Mouse (Mus musculus) heart, adult 2 months (tissue): ENCODE results near the gene Rras. TPM values are rescaled to one million over a fixed set of nuclear protein-coding genes. Genes with fewer than 3 reads are reported as not detected.

Experiments used
- DNase-seq, 2 experiments: peaks; one replicate each; pipeline ENCODE4 v3.0.0; 2021
- H3K27ac ChIP-seq: fragments of 200-600 bp; 2 replicates; pipeline ENCODE4 v1.8.1; 2022
- H3K27me3 ChIP-seq: fragments of 200-500 bp; 2 replicates; pipeline ENCODE4 v1.6.1; 2012; ENCODE audit warnings: mild to moderate bottlenecking, low read length, inconsistent platforms, mixed read lengths; ENCODE audit not compliant: control insufficient read depth, insufficient read depth
- H3K36me3 ChIP-seq: fragments of 200-500 bp; 2 replicates; pipeline ENCODE4 v1.6.1; 2012; ENCODE audit warnings: low read length, inconsistent platforms; ENCODE audit not compliant: control insufficient read depth, insufficient read depth
- H3K4me1 ChIP-seq: fragments of 200-500 bp; 2 replicates; pipeline ENCODE4 v1.6.1; 2011; ENCODE audit warnings: low read length; ENCODE audit not compliant: control insufficient read depth, insufficient read depth
- H3K4me3 ChIP-seq: fragments of 200-600 bp; 2 replicates; pipeline ENCODE4 v1.8.1; 2022
- H3K79me2 ChIP-seq: fragments of 200-500 bp; replicated peaks from 2 replicates; pipeline ENCODE4 v1.6.1; 2012; ENCODE audit warnings: mild to moderate bottlenecking, inconsistent platforms, low read length, moderate library complexity, mixed read lengths; ENCODE audit not compliant: control insufficient read depth, insufficient read depth
- H3K9ac ChIP-seq: fragments of 200-500 bp; 2 replicates; pipeline ENCODE4 v1.6.1; 2012; ENCODE audit warnings: low read depth, mild to moderate bottlenecking, control low read depth, inconsistent platforms, low read length, mixed read lengths
- CTCF ChIP-seq: fragments of 200-600 bp; IDR thresholded peaks from 2 replicates; pipeline ENCODE4 v1.8.1; 2022; ENCODE audit warnings: antibody characterized with exemption, mild to moderate bottlenecking, moderate library complexity
- EP300 ChIP-seq: fragments of 200-500 bp; IDR thresholded peaks from 2 replicates; pipeline ENCODE4 v1.6.1; 2011; ENCODE audit warnings: low read depth, low read length, control low read depth; ENCODE audit not compliant: insufficient read depth
- POLR2A ChIP-seq: fragments of 200-500 bp; IDR thresholded peaks from 2 replicates; pipeline ENCODE4 v1.6.1; 2011; ENCODE audit warnings: mild to moderate bottlenecking, low read depth, low read length, control low read depth; ENCODE audit not compliant: insufficient read depth
- WGBS: fragments of 180-500 bp; shearing (Covaris S2); methylation state at CpG from one replicate; pipeline ENCODE4 v1.1.7; 2018; 5-methylcytosine and 5-hydroxymethylcytosine counted together
- intact Hi-C: fragments of 180-260 bp; cut with DNase I; formaldehyde crosslinking; loops from one replicate; pipeline ENCODE4 v1.15.1; 2025
- polyA plus RNA-seq: library from polyadenylated mRNA; depleted of rRNA; stranded (reverse); fragments of >200 nt; gene quantifications from 2 replicates; pipeline ENCODE4 v1.2.3, GENCODE M21; 2012
- total RNA-seq, 2 experiments: library from RNA; stranded (reverse); gene quantifications; 2 replicates each; pipeline ENCODE4 v1.2.3; 2021

Rras gene
- total and polyA plus RNA-seq, 3 experiments: 40.9 to 107 (median 44.3) TPM

- Histone ChIP-seq H3K4me3 (peak overlapping the region; percentile 100), H3K27me3 (no peaks in the 10 kb centered on the region), H3K9ac (peak overlapping the region; percentile 92), H3K27ac (peak overlapping the region; percentile 94), H3K36me3 (no peaks in the 10 kb centered on the region), H3K79me2 (peaks cover 3% of the 10 kb centered on the region), H3K4me1 (peaks cover 7% of the 10 kb centered on the region)
- intact Hi-C loops: loop anchor here (2.0 to 5.0 kb wide), 2 partner anchors 33 to 67 kb away; partner anchors contain the start of gene Prr12
- 1% methylated on average over 45 of the region's 45 CpGs for WGBS
- TF ChIP-seq EP300 (no peak), CTCF (peak; percentile 49)
- peak; percentile 73 for DNase-seq
Measured at GRCm38 (mm10) chr7:44985595-44986191, 32.1 kb upstream of the Rras start.

DNA sequence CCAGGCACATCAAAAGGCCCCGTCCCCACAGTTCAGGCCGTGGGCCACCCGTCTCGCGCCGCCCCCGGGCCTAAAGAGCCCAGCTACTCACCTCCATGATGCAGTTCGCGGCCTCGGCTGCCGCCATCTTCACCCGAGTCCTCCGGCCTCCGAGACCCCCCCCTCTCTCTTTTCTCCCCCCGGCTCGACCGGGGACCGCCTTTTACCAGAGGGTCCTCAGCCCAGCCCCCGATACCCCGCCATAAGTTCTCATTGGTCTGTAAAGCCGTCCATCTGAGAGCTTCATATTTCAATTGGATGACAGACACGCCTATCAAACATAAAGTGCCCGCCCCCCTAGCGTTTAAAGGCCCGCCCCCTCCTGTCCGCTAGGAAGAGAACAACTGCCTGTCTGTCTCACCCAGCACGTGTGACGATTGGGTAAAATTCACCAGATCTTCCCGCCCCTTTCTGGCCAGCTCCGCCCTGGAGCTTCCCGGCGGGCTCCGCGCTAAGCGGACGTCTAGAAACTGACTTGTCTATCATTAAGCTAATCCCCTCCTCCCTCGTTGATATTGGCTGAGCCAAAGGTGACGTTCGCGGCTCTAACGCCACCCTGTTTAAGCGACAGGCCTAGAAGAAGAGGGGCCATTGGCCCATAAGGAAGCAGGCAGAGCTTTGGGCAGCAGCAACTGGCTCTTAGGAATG lies 31.4 kb upstream of the Rras start, which contains the start of gene Prmt1:
TSS of gene Prmt1 (minus strand) at position 377 of the 687 bp plus-strand sequence.
- Histone ChIP-seq H3K4me3 (peak within 1 kb of the TSS; percentile 100), H3K36me3 (no peaks in the 10 kb centered on the region), H3K79me2 (peaks cover 3% of the 10 kb centered on the region), H3K4me1 (peaks cover 7% of the 10 kb centered on the region), H3K27ac (peak within 1 kb of the TSS; percentile 94), H3K9ac (peak within 1 kb of the TSS; percentile 92), H3K27me3 (no peaks in the 10 kb centered on the region)
- under 1% methylated on average over 42 of the region's 42 CpGs for WGBS
- peak; percentile 72 for TF ChIP-seq POLR2A
- 0 out of 2 replicates have a peak, but pooled peaks have one; percentile 54 for TF ChIP-seq EP300
- TF ChIP-seq CTCF: no peak
- DNase-seq: peak; percentile 97 to 100
- intact Hi-C loops: loop anchor here (5.0 kb wide), 1 partner anchor 66 kb away; the partner anchor contains the start of gene Prr12

GRCm38 (mm10) chr7:44986879-44987718 lies 30.7 kb upstream of the Rras start:
- Histone ChIP-seq H3K79me2 (peaks cover 3% of the 10 kb centered on the region), H3K4me1 (peaks cover 7% of the 10 kb centered on the region), H3K9ac (peak overlapping the region; percentile 69), H3K36me3 (no peaks in the 10 kb centered on the region), H3K4me3 (peak overlapping the region; percentile 64), H3K27ac (peak overlapping the region; percentile 93), H3K27me3 (no peaks in the 10 kb centered on the region)
- TF ChIP-seq EP300: 0 out of 2 replicates have a peak, but pooled peaks have one; percentile 4
- TF ChIP-seq POLR2A: peak; percentile 85
- no peak for TF ChIP-seq CTCF
- WGBS: under 1% methylated on average over 29 of the region's 29 CpGs
- no peak for DNase-seq
- intact Hi-C loops: loop anchor here (5.0 kb wide), 1 partner anchor 65 kb away; the partner anchor contains the start of gene Prr12

GRCm38 (mm10) chr7:44996672-44997071 lies 21.1 kb upstream of the Rras start:
- DNase-seq: no peak
- H3K4me3 ChIP-seq: peak overlapping the region; percentile 85

DNA sequence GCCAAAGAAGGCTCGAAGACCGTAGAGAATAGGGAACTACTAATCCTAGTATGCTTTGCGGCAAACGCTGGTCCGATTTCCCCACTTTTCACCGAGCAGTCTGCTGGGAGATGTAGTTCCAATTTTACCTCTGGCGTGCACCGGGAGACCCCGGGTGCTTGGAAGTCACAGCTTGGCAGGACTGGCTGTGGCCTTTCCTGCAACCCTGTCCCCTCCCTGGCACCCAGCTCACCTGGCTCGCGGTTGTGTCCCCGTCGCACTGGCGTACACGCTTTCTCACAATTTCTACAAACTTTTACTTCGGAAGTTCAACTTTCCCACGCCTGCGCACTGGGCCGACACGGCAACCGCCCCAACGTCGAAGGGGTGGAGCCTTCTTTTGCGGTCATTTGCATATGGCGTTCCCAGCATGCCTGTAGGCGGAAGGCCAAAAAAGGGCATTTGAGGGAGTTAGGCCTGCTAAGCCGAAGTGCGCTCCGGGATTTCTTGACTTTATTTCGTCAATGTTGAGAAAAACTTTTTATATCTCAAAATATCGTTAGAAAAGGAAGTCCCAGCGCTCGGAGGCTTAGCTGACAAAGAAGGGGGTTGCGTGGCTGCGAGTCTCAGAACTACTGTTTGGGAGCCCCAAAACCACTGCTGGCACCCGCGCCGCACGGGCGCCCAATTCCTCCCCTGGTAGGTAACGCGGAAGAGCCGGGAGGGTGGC lies 20.4 kb upstream of the Rras start, which contains the start of gene Irf3:
TSS of gene Irf3 (plus strand) at position 418 of the 709 bp plus-strand sequence.
- intact Hi-C loops: loop anchor here (1.0 kb wide), 1 partner anchor 18 kb away; no protein-coding TSS in a partner anchor
- Histone ChIP-seq H3K4me1 (peaks cover 8% of the 10 kb centered on the region), H3K9ac (peak within 1 kb of the TSS; percentile 84), H3K36me3 (peaks cover 6% of the 10 kb centered on the region), H3K27ac (peak within 1 kb of the TSS; percentile 96), H3K79me2 (no peaks in the 10 kb centered on the region), H3K27me3 (no peaks in the 10 kb centered on the region), H3K4me3 (peak within 1 kb of the TSS; percentile 85)
- WGBS: under 1% methylated on average over 43 of the region's 43 CpGs
- TF ChIP-seq CTCF (no peak), POLR2A (peak; percentile 98), EP300 (no peak)
- peak; percentile 97 for DNase-seq

More at GRCm38 (mm10) chr7:44996672-44997071, 21.1 kb upstream of the Rras start:
- H3K27ac ChIP-seq: peak overlapping the region; percentile 96
- WGBS: 9% methylated on average over 10 of the region's 10 CpGs
- H3K4me1 ChIP-seq: peaks cover 8% of the 10 kb centered on the region
- peak overlapping the region; percentile 33 for H3K9ac ChIP-seq
- no peaks in the 10 kb centered on the region for H3K27me3 ChIP-seq
- intact Hi-C loops: loop anchor here (1.0 kb wide), 1 partner anchor 19 kb away; no protein-coding TSS in a partner anchor
- H3K79me2 ChIP-seq: no peaks in the 10 kb centered on the region
- peaks cover 6% of the 10 kb centered on the region for H3K36me3 ChIP-seq
- TF ChIP-seq CTCF (no peak), POLR2A (no peak), EP300 (no peak)
